Mouse (Mus musculus) MEL (cell line): ENCODE measurements at regions not wholly inside any gene's neighbourhood (a gene's known extent, or its start where the extent isn't known, plus 50 kb on each side); places are given as distances from the start of the nearest gene placed in this dataset.

Experiments
- CHD2 ChIP-seq: IDR thresholded peaks from 2 replicates; pipeline ENCODE4 v1.6.1; 2011; ENCODE audit warnings: low read length, improper control_type of control experiment
- GATA1 ChIP-seq: IDR thresholded peaks from 2 replicates; pipeline ENCODE4 v1.6.1; 2011; ENCODE audit warnings: low read depth, low read length, improper control_type of control experiment
- POLR2A ChIP-seq, 2 experiments: IDR thresholded peaks; 2 replicates each; pipeline ENCODE4 v1.6.1; 2011 to 2012; ENCODE audit warnings: low read length in 2 of 2, mild to moderate bottlenecking in 2 of 2, control low read depth in 1 of 2, improper control_type of control experiment in 1 of 2, low read depth in 1 of 2, moderate library complexity in 1 of 2; ENCODE audit not compliant: control insufficient read depth in 1 of 2, insufficient read depth in 1 of 2, poor library complexity in 1 of 2
- RAD21 ChIP-seq: IDR thresholded peaks from 2 replicates; pipeline ENCODE4 v1.6.1; 2011; ENCODE audit warnings: mild to moderate bottlenecking, low read depth, low read length, improper control_type of control experiment

GRCm38 (mm10) chr2:179380444-179380705, 61.9 kb upstream of the Cdh4 start:
- TF ChIP-seq POLR2A (IDR thresholded peaks at IDR 0.05; ENCODE audit: control insufficient read depth in 1 of 2, insufficient read depth in 1 of 2, low read depth in 1 of 2, low read length in 2 of 2, poor library complexity in 1 of 2) (no peak), GATA1 (no peak), CHD2 (no peak), RAD21 (no peak)
